Mouse (Mus musculus) forebrain, embryonic 14.5 days (tissue): ENCODE results near the gene Trim30b. TPM values are rescaled to one million over a fixed set of nuclear protein-coding genes. Genes with fewer than 3 reads are reported as not detected.

ENCODE experiments used
- ATAC-seq: fragments of 200-750 bp; cut with Nextera tagmentation; 2 replicates; pipeline ENCODE4 v1.8.0; 2017; ENCODE audit warnings: mild to moderate bottlenecking, moderate library complexity
- DNase-seq: peaks from one replicate; pipeline ENCODE4 v3.0.0-alpha.2; 2015; ENCODE audit warnings: low spot score
- H3K27ac ChIP-seq: fragments of 300-500 bp; sonication (generic); 2 replicates; pipeline ENCODE4 v1.5.1; 2014; ENCODE audit warnings: low read depth, mild to moderate bottlenecking, control low read depth, low read length, moderate library complexity
- H3K27me3 ChIP-seq: fragments of 300-500 bp; sonication (generic); replicated peaks from 2 replicates; pipeline ENCODE4 v1.6.1; 2014; ENCODE audit warnings: low read length, control low read depth, mixed read lengths; ENCODE audit not compliant: control insufficient read depth, insufficient read depth
- H3K36me3 ChIP-seq: fragments of 300-500 bp; sonication (generic); 2 replicates; pipeline ENCODE4 v1.6.1; 2014; ENCODE audit warnings: low read length, control low read depth; ENCODE audit not compliant: control insufficient read depth, insufficient read depth
- H3K4me1 ChIP-seq: fragments of 300-500 bp; sonication (generic); 2 replicates; pipeline ENCODE4 v1.6.1; 2014; ENCODE audit warnings: antibody characterized with exemption, low read length, control low read depth; ENCODE audit not compliant: control insufficient read depth, insufficient read depth
- H3K4me2 ChIP-seq: fragments of 300-500 bp; sonication (generic); 2 replicates; pipeline ENCODE4 v1.6.1; 2014; ENCODE audit warnings: mild to moderate bottlenecking, control low read depth, low read length
- H3K4me3 ChIP-seq: fragments of 300-500 bp; sonication (generic); 2 replicates; pipeline ENCODE4 v1.5.1; 2014; ENCODE audit warnings: low read depth, low read length, control low read depth
- H3K9ac ChIP-seq: fragments of 300-500 bp; sonication (generic); 2 replicates; pipeline ENCODE4 v1.6.1; 2014; ENCODE audit warnings: mild to moderate bottlenecking, low read length, control low read depth, moderate library complexity
- H3K9me3 ChIP-seq: fragments of 300-500 bp; sonication (generic); replicated peaks from 2 replicates; pipeline ENCODE4 v1.6.1; 2016; ENCODE audit warnings: low read length, control low read depth, mixed read lengths; ENCODE audit not compliant: control insufficient read depth
- WGBS: fragments of 180-500 bp; shearing (Covaris S2); extraction: QIAGEN DNeasy Blood & Tissue Kit; methylation state at CpG from one replicate; pipeline ENCODE4 v1.1.7; 2014; 5-methylcytosine and 5-hydroxymethylcytosine counted together
- polyA plus RNA-seq: library from polyadenylated mRNA; unstranded; fragments of >200 nt; fragmentation: Nextera tagmentation; extraction: Ambion mirVana; gene quantifications from 2 replicates; pipeline ENCODE4 v1.2.1, GENCODE M21; 2014

Gene Trim30b
- polyA plus RNA-seq: not detected in 2 replicates

GRCm38 (mm10) chr7:104369736-104370414, at the start of gene Trim30b:
Gene Trim30b (minus strand): TSS chr7:104369884.
- Histone ChIP-seq H3K27me3 (no peaks in the 10 kb centered on the region), H3K27ac (no peak within 1 kb of the TSS), H3K9me3 (no peaks in the 10 kb centered on the region), H3K9ac (no peak within 1 kb of the TSS), H3K36me3 (no peaks in the 10 kb centered on the region), H3K4me1 (no peaks in the 10 kb centered on the region), H3K4me2 (no peak within 1 kb of the TSS), H3K4me3 (no peak within 1 kb of the TSS)
- ATAC-seq (no peak), DNase-seq (no peak)
- WGBS: 75% methylated on average over 1 of the region's 1 CpGs

GRCm38 (mm10) chr7:104404460-104404950, 34.8 kb upstream of the Trim30b start:
- no peak overlapping the region for H3K4me2 ChIP-seq
- H3K9ac ChIP-seq: no peak overlapping the region
- 89% methylated on average over 3 of the region's 3 CpGs for WGBS
- no peak overlapping the region for H3K27ac ChIP-seq
- H3K4me3 ChIP-seq: no peak overlapping the region
- H3K4me1 ChIP-seq: no peaks in the 10 kb centered on the region
- no peaks in the 10 kb centered on the region for H3K9me3 ChIP-seq
- no peaks in the 10 kb centered on the region for H3K36me3 ChIP-seq
- ATAC-seq (no peak), DNase-seq (no peak)
- no peaks in the 10 kb centered on the region for H3K27me3 ChIP-seq

- DNase-seq (no peak), ATAC-seq (no peak)
- Histone ChIP-seq H3K4me3 (no peak overlapping the region), H3K4me1 (no peaks in the 10 kb centered on the region), H3K36me3 (no peaks in the 10 kb centered on the region), H3K9ac (no peak overlapping the region), H3K27ac (no peak overlapping the region), H3K27me3 (no peaks in the 10 kb centered on the region), H3K4me2 (no peak overlapping the region), H3K9me3 (no peaks in the 10 kb centered on the region)
Observed at GRCm38 (mm10) chr7:104401140-104401539, 31.5 kb upstream of the Trim30b start.

GRCm38 (mm10) chr7:104400698-104401097, 31.0 kb upstream of the Trim30b start, which contains the start of gene Trim30c:
Gene Trim30c (minus strand): TSS chr7:104400837.
- H3K27me3 ChIP-seq: no peaks in the 10 kb centered on the region
- WGBS: 61% methylated on average over 1 of the region's 1 CpGs
- no peaks in the 10 kb centered on the region for H3K4me1 ChIP-seq
- no peak for DNase-seq
- no peak within 1 kb of the TSS for H3K9ac ChIP-seq
- H3K9me3 ChIP-seq: no peaks in the 10 kb centered on the region
- H3K4me3 ChIP-seq: no peak within 1 kb of the TSS
- no peak within 1 kb of the TSS for H3K4me2 ChIP-seq
- no peak for ATAC-seq
- H3K36me3 ChIP-seq: no peaks in the 10 kb centered on the region
- H3K27ac ChIP-seq: no peak within 1 kb of the TSS

- ATAC-seq (no peak), DNase-seq (no peak)
- no peaks in the 10 kb centered on the region for H3K4me1 ChIP-seq
- H3K4me3 ChIP-seq: no peak overlapping the region
- no peak overlapping the region for H3K27ac ChIP-seq
- WGBS: 51% methylated on average over 1 of the region's 1 CpGs
- no peak overlapping the region for H3K9ac ChIP-seq
- no peak overlapping the region for H3K4me2 ChIP-seq
- H3K9me3 ChIP-seq: no peaks in the 10 kb centered on the region
- no peaks in the 10 kb centered on the region for H3K36me3 ChIP-seq
- no peaks in the 10 kb centered on the region for H3K27me3 ChIP-seq
Observed at GRCm38 (mm10) chr7:104398492-104398891, 28.8 kb upstream of the Trim30b start.

- Histone ChIP-seq H3K36me3 (no peaks in the 10 kb centered on the region), H3K27ac (no peak overlapping the region), H3K4me3 (no peak overlapping the region), H3K9ac (no peak overlapping the region), H3K27me3 (no peaks in the 10 kb centered on the region), H3K9me3 (no peaks in the 10 kb centered on the region), H3K4me2 (no peak overlapping the region), H3K4me1 (no peaks in the 10 kb centered on the region)
- no peak for DNase-seq
- no peak for ATAC-seq
Observed at GRCm38 (mm10) chr7:104366339-104366738, 3.3 kb downstream of the Trim30b start.

- no peak overlapping the region for H3K27ac ChIP-seq
- no peak for DNase-seq
- no peak for ATAC-seq
- WGBS: 71% methylated on average over 2 of the region's 2 CpGs
- no peaks in the 10 kb centered on the region for H3K9me3 ChIP-seq
- no peak overlapping the region for H3K4me3 ChIP-seq
- H3K9ac ChIP-seq: no peak overlapping the region
- no peaks in the 10 kb centered on the region for H3K36me3 ChIP-seq
- no peaks in the 10 kb centered on the region for H3K4me1 ChIP-seq
- H3K27me3 ChIP-seq: no peaks in the 10 kb centered on the region
- no peak overlapping the region; the same call in 1 of the 2 replicates for H3K4me2 ChIP-seq
Observed at GRCm38 (mm10) chr7:104353600-104353967, 16.1 kb downstream of the Trim30b start.

- peak within 1 kb of the TSS; percentile 42 for H3K4me2 ChIP-seq
- DNase-seq: peak; percentile 54
- H3K4me1 ChIP-seq: no peaks in the 10 kb centered on the region
- no peak within 1 kb of the TSS for H3K27ac ChIP-seq
- H3K9ac ChIP-seq: peak within 1 kb of the TSS; percentile 29; the same call in 1 of the 2 replicates
- no peaks in the 10 kb centered on the region for H3K27me3 ChIP-seq
- 6% methylated on average over 14 of the region's 14 CpGs for WGBS
- peak; percentile 90 for ATAC-seq
- H3K9me3 ChIP-seq: no peaks in the 10 kb centered on the region
- H3K36me3 ChIP-seq: no peaks in the 10 kb centered on the region
- peak within 1 kb of the TSS; percentile 20; the same call in 1 of the 2 replicates for H3K4me3 ChIP-seq
Observed at GRCm38 (mm10) chr7:104352717-104353599, 16.7 kb downstream of the Trim30b start, which contains the start of gene Trim12c. Gene Trim12c (minus strand): TSS chr7:104353362.
